Mouse (Mus musculus) B cell, adult 2 months (primary cell): Measurements from ENCODE around the gene Clec12a.

Experiments used
- DNase-seq, 2 experiments: peaks; one replicate each; pipeline ENCODE4 v3.0.0; 2022

The Clec12a gene

DNA sequence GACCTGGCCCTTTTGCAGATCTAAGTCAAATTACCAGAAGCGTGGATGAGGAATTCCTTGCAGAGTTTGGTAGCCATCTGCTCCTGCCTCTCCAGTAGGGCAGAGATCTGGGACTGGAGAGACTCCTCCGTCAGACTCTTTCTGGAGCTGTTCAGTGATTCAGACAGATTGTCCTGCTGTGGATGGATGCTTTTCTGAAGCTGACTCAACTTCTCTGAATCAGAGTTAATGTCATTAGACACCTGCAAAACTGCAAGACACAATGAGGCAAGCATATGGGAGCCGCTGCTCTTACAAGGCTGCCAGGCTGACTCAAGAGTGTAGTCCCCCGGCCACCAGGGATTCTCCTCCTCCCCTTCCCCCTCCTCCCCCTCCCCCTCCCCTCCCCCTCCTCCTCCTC, 38.0 kb downstream of the Clec12a start:
- no peak for DNase-seq

- DNase-seq = no peak
Measured at GRCm38 (mm10) chr6:129381736-129382135, 39.2 kb downstream of the Clec12a start.

DNA sequence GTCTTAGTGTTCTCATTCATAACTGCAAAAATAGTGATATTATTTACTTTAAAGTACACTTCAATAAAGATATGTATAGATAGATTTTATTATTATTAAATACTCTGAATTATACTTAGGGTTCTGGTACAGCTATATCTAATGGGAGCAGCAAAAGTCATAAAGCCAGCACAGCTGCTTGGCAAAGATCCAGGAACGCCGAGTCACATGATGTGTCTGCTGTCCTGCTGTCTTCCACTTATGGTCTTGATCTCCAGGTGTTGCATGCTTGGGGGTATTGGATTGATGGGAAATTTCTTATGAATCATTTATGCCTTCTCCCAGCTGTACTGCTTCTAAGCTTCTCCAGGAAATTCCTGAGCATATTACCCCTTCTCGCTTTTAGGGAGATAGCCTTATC, 41.0 kb downstream of the Clec12a start:
- no peak for DNase-seq

GRCm38 (mm10) chr6:129385000-129385399, 42.5 kb downstream of the Clec12a start:
- no peak for DNase-seq

DNA sequence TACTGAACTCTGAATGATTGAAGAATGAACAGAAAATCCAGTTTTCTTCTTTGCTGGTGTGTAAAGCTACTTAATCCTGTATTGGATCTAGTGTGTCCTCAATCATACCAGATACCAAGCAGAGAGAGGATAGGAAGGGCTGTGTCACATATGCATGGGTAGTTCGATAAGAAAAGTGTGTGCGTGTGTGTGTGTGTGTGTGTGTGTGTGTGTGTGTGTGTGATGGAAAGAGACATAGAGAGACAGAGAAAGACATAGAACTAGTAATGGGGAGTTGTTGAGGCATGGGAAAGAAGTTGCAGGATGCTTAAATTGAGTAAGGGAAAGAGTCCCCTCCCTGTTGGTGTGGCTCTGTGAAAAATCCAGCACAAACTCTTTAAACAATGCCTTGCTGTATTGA, 43.3 kb downstream of the Clec12a start, which contains the start of gene Clec12b:
TSS of gene Clec12b (minus strand) at position 101 of the 400 bp plus-strand sequence.
- no peak for DNase-seq

- no peak for DNase-seq
Measured at GRCm38 (mm10) chr6:129393087-129393720, 50.7 kb downstream of the Clec12a start.

DNA sequence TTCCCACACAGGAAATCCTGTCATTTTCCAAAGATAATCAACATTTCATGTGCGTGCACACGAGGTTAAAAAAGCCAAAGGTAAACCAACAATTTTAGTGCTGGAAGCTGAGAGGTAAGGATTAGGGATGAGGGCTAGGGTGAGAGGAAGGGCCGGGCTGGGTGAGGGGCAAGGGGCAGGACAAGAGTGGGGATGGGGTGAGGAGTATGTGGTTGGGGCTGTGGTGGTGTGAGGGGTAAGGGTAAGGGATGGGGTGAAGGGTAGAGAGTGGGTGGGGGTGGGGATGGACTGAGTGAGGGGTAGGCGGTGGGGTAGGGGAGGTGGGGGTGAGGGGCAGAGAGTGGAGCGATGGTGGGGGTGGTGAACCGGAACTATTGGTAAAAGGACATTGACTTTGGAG, 51.2 kb downstream of the Clec12a start:
- no peak for DNase-seq

GRCm38 (mm10) chr6:129396997-129397396, 54.5 kb downstream of the Clec12a start, which contains the start of gene Clec1b:
Clec1b (plus strand) TSS chr6:129397297.
- no peak for DNase-seq

DNA sequence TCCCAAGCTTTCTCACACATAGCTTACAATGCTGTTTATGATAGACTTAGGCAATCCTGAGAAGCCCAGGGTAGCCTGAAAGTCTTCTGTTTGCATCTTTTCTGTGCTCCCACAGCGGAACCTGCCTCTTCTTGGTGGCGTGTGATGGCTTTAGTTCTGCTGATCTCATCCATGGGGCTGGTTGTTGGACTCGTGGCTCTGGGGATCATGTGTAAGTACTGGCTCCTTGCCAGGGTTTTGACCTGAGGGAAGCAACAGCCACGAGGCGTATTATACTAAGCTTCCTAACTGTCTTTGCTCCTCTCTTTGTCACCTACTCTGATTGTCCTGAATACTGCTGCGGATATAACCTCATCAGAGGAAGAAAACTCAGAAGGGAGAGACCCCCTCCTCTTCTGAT, 57.5 kb downstream of the Clec12a start:
- no peak for DNase-seq

DNA sequence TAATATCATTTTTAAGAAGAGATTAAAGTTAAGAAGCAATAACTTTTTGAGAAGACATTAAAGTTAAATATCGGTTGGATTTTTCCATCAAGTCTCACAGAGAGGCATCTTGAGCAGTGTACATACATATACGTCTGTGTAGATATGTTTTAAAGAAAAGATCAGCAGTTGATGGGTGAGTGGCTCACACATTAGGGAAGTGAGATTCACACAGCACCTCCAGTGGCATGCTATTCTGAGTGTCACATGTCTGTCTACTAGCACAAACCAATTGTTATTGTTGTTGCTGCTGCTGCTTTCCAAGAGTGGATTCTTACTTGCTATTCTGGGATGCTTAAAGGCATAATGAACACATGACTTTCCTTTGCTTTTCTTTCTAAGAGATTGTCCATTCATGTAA, 59.9 kb downstream of the Clec12a start:
- DNase-seq = no peak

- DNase-seq = no peak
Measured at GRCm38 (mm10) chr6:129403391-129403790, 60.9 kb downstream of the Clec12a start.

DNA sequence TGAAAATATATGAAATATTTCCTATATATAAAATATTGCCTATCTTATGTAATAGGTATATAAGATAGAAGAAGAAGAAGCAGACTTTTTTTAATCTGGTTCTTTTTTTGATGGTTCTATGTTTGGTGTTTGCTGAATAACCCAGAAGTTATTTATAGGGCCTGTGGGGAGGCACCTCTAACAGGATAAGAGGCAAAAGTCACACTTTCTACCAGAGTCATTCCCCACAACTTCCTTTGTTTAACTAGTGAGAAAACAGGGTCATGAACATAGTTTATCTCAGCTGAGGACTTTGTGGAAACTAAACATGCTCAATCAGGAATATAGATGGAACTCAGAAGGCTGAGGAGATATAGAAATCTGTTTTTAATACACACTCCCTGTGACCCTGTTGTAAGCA, 63.5 kb downstream of the Clec12a start:
- DNase-seq = no peak

DNA sequence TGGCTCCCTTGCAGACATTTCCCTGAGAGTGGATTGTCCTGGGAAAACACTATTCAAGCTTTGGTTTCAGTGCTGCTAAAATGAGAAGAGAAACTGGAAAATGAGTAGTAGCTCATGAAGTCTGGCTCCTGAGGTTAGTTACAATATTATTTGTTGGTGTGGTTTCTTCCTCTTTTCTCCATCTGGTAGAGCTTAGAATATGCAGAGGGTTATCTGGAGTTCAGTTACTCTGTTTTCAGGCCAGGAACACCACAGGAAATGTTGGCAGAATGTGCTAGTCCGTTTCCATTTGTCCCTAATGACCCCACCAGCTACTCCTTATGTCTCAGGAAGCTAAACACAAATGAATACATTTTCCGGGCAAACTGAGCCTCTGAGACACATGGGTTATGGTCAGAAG, 64.8 kb downstream of the Clec12a start:
- DNase-seq = peak in 1 of 2 experiments; percentile 4

DNA sequence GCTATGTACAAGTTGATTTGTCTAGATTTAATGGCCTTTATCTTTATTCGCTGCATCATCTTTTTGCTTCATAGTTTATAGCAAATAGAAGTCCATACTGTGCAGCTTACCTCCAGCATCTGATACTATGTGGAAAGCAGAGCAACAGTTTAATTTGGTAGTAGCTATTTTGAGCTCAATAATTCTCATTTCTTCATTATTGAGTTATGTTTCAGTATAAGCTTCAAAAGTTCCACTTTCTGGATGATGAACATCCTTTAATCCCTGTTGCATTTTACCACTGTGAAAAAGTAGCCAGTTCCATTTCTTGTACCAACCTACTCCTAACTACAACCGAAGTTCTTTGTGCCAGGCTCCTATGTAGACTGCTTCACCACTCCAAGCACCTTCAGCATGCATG, 66.1 kb downstream of the Clec12a start, which contains the start of gene Clec9a:
TSS of gene Clec9a (plus strand) at position 301 of the 400 bp plus-strand sequence.
- no peak for DNase-seq

GRCm38 (mm10) chr6:129414177-129414576, 71.7 kb downstream of the Clec12a start:
- DNase-seq = no peak
